In genomic region chr10:61374076-61374475, GRCm38 (mm10) we compare ENCODE assay signal across 10 mouse cellular contexts. TPM values are rescaled to one million over a fixed set of nuclear protein-coding genes. Genes with fewer than 3 reads are reported as not detected.
A peak's percentile ranks its signal among the peaks of the same experiment; 100 is the strongest.
DNase-seq lines count a peak whose midpoint lies in the region; ATAC-seq and TF ChIP-seq lines count a peak whose summit lies in the region.
"Had no signal": no experiment of that assay in that cellular context is flagged by ENCODE, and none has a peak within 500 bp of the region (broad histone marks: within the 10 kb centered on the region; RNA-seq: fewer than 3 reads in every experiment).

No protein-coding gene starts in this region.

- peaks cover 2% of the 10 kb centered on the region; the same call in 1 of the 2 replicates for H3K9me3 ChIP-seq in embryonic facial prominence, embryonic 10.5 days
- no peaks in the 10 kb centered on the region for H3K9me3 ChIP-seq in limb, embryonic 10.5 days (replicated peaks)
- H3K9me3 ChIP-seq in stomach, postnatal 0 days (ENCODE audit: control insufficient read depth, low read length) = no peaks in the 10 kb centered on the region
- H3K9me3 ChIP-seq: hindbrain, embryonic 15.5 days had no signal

- peak; percentile 30 to 48 for DNase-seq in left cerebral cortex, postnatal 25 days (ENCODE audit: low spot score in 2 of 2)
- DNase-seq in left cerebral cortex, postnatal 4 days = no peak
- DNase-seq in embryonic facial prominence, embryonic 10.5 days (ENCODE audit: low spot score) = peak; percentile 40
- no peak for DNase-seq in limb, embryonic 10.5 days (ENCODE audit: low spot score)
- DNase-seq in stomach, postnatal 0 days (ENCODE audit: low spot score) = peak; percentile 28
- no peak for DNase-seq in ovary, postnatal 14 days (ENCODE audit: low spot score)
- no peak for DNase-seq in layer of hippocampus, adult 9-10 months (ENCODE audit: low spot score)

- ATAC-seq in stomach, postnatal 0 days (ENCODE audit: low FRiP score, low TSS enrichment) = no peak
- no peak for ATAC-seq in megakaryocyte-erythroid progenitor cell, adult 5-6 weeks (replicated peaks; ENCODE audit: low FRiP score, low TSS enrichment, poor library complexity, severe bottlenecking)

- no peak for TF ChIP-seq CTCF in stomach, postnatal 0 days (IDR thresholded peaks at IDR 0.05; ENCODE audit: low read depth)

- peak overlapping the region; percentile 0 for H3K27ac ChIP-seq in embryonic facial prominence, embryonic 10.5 days (replicated peaks)
- peak overlapping the region; percentile 0 for H3K27ac ChIP-seq in limb, embryonic 10.5 days
- 0 out of 2 replicates have a peak overlapping the region, but pooled peaks have one; percentile 35 for H3K27ac ChIP-seq in stomach, postnatal 0 days (replicated peaks)
- H3K27ac ChIP-seq: hindbrain, embryonic 15.5 days had no signal

- no peaks in the 10 kb centered on the region for H3K27me3 ChIP-seq in embryonic facial prominence, embryonic 10.5 days (replicated peaks; ENCODE audit: low read depth, poor library complexity, severe bottlenecking)
- no peaks in the 10 kb centered on the region for H3K27me3 ChIP-seq in limb, embryonic 10.5 days (ENCODE audit: low read depth, poor library complexity, severe bottlenecking)
- no peaks in the 10 kb centered on the region for H3K27me3 ChIP-seq in stomach, postnatal 0 days (ENCODE audit: control insufficient read depth, insufficient read depth, low read length)
- H3K27me3 ChIP-seq: hindbrain, embryonic 15.5 days had no signal

- H3K9ac ChIP-seq in stomach, postnatal 0 days (ENCODE audit: low read length) = no peak overlapping the region
- H3K9ac ChIP-seq: hindbrain, embryonic 15.5 days had no signal

- no peak overlapping the region for H3K4me2 ChIP-seq in stomach, postnatal 0 days (replicated peaks; ENCODE audit: low read depth)
- H3K4me2 ChIP-seq: hindbrain, embryonic 15.5 days had no signal

- H3K4me3 ChIP-seq in embryonic facial prominence, embryonic 10.5 days = no peak overlapping the region
- no peak overlapping the region for H3K4me3 ChIP-seq in limb, embryonic 10.5 days
- H3K4me3 ChIP-seq in stomach, postnatal 0 days (ENCODE audit: low read depth, low read length) = no peak overlapping the region
- H3K4me3 ChIP-seq: hindbrain, embryonic 15.5 days; myocyte had no signal

- intact Hi-C loops in left cerebral cortex, postnatal 25 days (cut with DNase I) = no loop called here
- intact Hi-C loops in left cerebral cortex, postnatal 4 days (cut with DNase I) = no loop called here

- peaks cover 77% of the 10 kb centered on the region for H3K4me1 ChIP-seq in embryonic facial prominence, embryonic 10.5 days
- H3K4me1 ChIP-seq in limb, embryonic 10.5 days = peaks cover 68% of the 10 kb centered on the region
- H3K4me1 ChIP-seq in stomach, postnatal 0 days (replicated peaks; ENCODE audit: control insufficient read depth, insufficient read depth) = no peaks in the 10 kb centered on the region

- WGBS in embryonic facial prominence, embryonic 10.5 days = 38% methylated on average over 4 of the region's 4 CpGs
- 46% methylated on average over 4 of the region's 4 CpGs for WGBS in limb, embryonic 10.5 days
- WGBS in stomach, postnatal 0 days = 40% methylated on average over 4 of the region's 4 CpGs

- no peak for TF ChIP-seq EP300 in stomach, postnatal 0 days (optimal IDR thresholded peaks at IDR 0.05)

- H3K36me3 ChIP-seq in embryonic facial prominence, embryonic 10.5 days (replicated peaks) = peaks cover 9% of the 10 kb centered on the region; the same call in 1 of the 2 replicates
- no peaks in the 10 kb centered on the region for H3K36me3 ChIP-seq in limb, embryonic 10.5 days
- H3K36me3 ChIP-seq in stomach, postnatal 0 days (ENCODE audit: control insufficient read depth, insufficient read depth, low read length) = no peaks in the 10 kb centered on the region
- H3K36me3 ChIP-seq: hindbrain, embryonic 15.5 days had no signal

RNA-seq across cellular contexts. Expression of gene Pald1, which starts 9.3 kb away (rescaled TPM):
- 10 to 100 TPM in 1 of 2 experiments, 1 to 10 TPM in 1; 9.0 to 10.2 TPM for total RNA-seq in left cerebral cortex, postnatal 25 days (2021)
- total RNA-seq in left cerebral cortex, postnatal 4 days (2021) = 10 to 100 TPM; 22.8 to 25.8 TPM
- polyA plus RNA-seq in embryonic facial prominence, embryonic 10.5 days (2016; fragmentation: Nextera tagmentation; extraction: Ambion mirVana) = 29.9 and 35.3 TPM in 2 replicates
- polyA plus RNA-seq in limb, embryonic 10.5 days (2016; fragmentation: Nextera tagmentation; extraction: Ambion mirVana) = 26.2 and 28.1 TPM in 2 replicates
- 5.6 and 5.7 TPM in 2 replicates for polyA plus RNA-seq in stomach, postnatal 0 days (2015; fragmentation: Nextera tagmentation; extraction: Ambion mirVana)
- not detected in 2 replicates for total RNA-seq in megakaryocyte-erythroid progenitor cell, adult 5-6 weeks (2014; fragmentation: Nextera tagmentation)
- not detected in 2 replicates for total RNA-seq in megakaryocyte-erythroid progenitor cell, adult 5-6 weeks (2017)

RNA-seq across cellular contexts. Expression of gene Nodal, which starts 43.7 kb away (rescaled TPM):
- under 1 TPM; 0.21 to 0.28 TPM for total RNA-seq in left cerebral cortex, postnatal 25 days (2021)
- under 1 TPM in 1 of 2 experiments, not detected in 1; 0.18 TPM for total RNA-seq in left cerebral cortex, postnatal 4 days (2021)
- polyA plus RNA-seq in embryonic facial prominence, embryonic 10.5 days (2016; fragmentation: Nextera tagmentation; extraction: Ambion mirVana) = 0.16 TPM in 1 of 2 replicates, not detected in the other
- polyA plus RNA-seq in limb, embryonic 10.5 days (2016; fragmentation: Nextera tagmentation; extraction: Ambion mirVana) = 0.13 and 0.36 TPM in 2 replicates
- 0.05 TPM in 1 of 2 replicates, not detected in the other for polyA plus RNA-seq in stomach, postnatal 0 days (2015; fragmentation: Nextera tagmentation; extraction: Ambion mirVana)
- total RNA-seq in megakaryocyte-erythroid progenitor cell, adult 5-6 weeks (2014; fragmentation: Nextera tagmentation) = not detected in 2 replicates
- total RNA-seq in megakaryocyte-erythroid progenitor cell, adult 5-6 weeks (2017) = not detected in 2 replicates

Comparison
In these comparisons a context has a peak if more than half of its experiments do, and no peak if none do; other contexts are left out.
1. DNase-seq: peak in left cerebral cortex, postnatal 25 days (2 of 2), embryonic facial prominence, embryonic 10.5 days (single experiment) and stomach, postnatal 0 days (single experiment); none in left cerebral cortex, postnatal 4 days (single experiment), limb, embryonic 10.5 days (single experiment), ovary, postnatal 14 days (single experiment) and layer of hippocampus, adult 9-10 months (single experiment).
2. RNA of gene Pald1, which starts 9.3 kb away (total RNA-seq): 22.8 to 25.8 TPM in left cerebral cortex, postnatal 4 days and 9.0 to 10.2 TPM in left cerebral cortex, postnatal 25 days; not detected in megakaryocyte-erythroid progenitor cell, adult 5-6 weeks; every median in the first group is over 4 times any median in the second.
3. Peak in every context shown above with its lines, with median percentiles within 50 percentile points of each other: H3K27ac ChIP-seq.